Mouse (Mus musculus): ENCODE measurements at regions not wholly inside any gene's neighbourhood (a gene's known extent, or its start where the extent isn't known, plus 50 kb on each side); places are given as distances from the start of the nearest gene placed in this dataset.
A peak's percentile ranks its signal among the peaks of the same experiment; 100 is the strongest.

- DNase-seq, result no peak
Measured at GRCm38 (mm10) chr9:23134421-23135118, 88.3 kb upstream of the Bmper start.

- DNase-seq, result no peak
Measured at GRCm38 (mm10) chr9:23136511-23136910, 86.4 kb upstream of the Bmper start.

- no peak for DNase-seq
Measured at GRCm38 (mm10) chr9:23137682-23138210, 85.1 kb upstream of the Bmper start.

- DNase-seq, result no peak
Measured at GRCm38 (mm10) chr9:23139580-23140162, 83.2 kb upstream of the Bmper start.

- DNase-seq, result no peak
Measured at GRCm38 (mm10) chr9:23144281-23144680, 78.6 kb upstream of the Bmper start.

GRCm38 (mm10) chr9:23150338-23150737, 72.5 kb upstream of the Bmper start:
- no peak for DNase-seq

- DNase-seq, result no peak
Measured at GRCm38 (mm10) chr9:23150874-23151273, 72.0 kb upstream of the Bmper start.

- DNase-seq, result peak; percentile 14 to 26
Measured at GRCm38 (mm10) chr9:23151953-23152490, 70.9 kb upstream of the Bmper start.

- DNase-seq, result peak; percentile 27 to 41
Measured at GRCm38 (mm10) chr9:23156820-23157570, 65.9 kb upstream of the Bmper start.

- no peak for DNase-seq
Measured at GRCm38 (mm10) chr9:23158499-23158898, 64.4 kb upstream of the Bmper start.

- DNase-seq, result no peak
Measured at GRCm38 (mm10) chr9:23161346-23161745, 61.5 kb upstream of the Bmper start.

- DNase-seq, result no peak
Measured at GRCm38 (mm10) chr9:23167056-23167591, 55.8 kb upstream of the Bmper start.

- DNase-seq, result no peak
Measured at GRCm38 (mm10) chr9:23167716-23168115, 55.2 kb upstream of the Bmper start.

GRCm38 (mm10) chr9:23168149-23168548, 54.7 kb upstream of the Bmper start:
- peak; percentile 14 to 18 for DNase-seq

GRCm38 (mm10) chr9:23171361-23171760, 51.5 kb upstream of the Bmper start:
- no peak for DNase-seq

All from cerebellum, postnatal 10 days (tissue).